Mouse (Mus musculus): ENCODE measurements at regions not wholly inside any gene's neighbourhood (a gene's known extent, or its start where the extent isn't known, plus 50 kb on each side); places are given as distances from the start of the nearest gene placed in this dataset.

DNA sequence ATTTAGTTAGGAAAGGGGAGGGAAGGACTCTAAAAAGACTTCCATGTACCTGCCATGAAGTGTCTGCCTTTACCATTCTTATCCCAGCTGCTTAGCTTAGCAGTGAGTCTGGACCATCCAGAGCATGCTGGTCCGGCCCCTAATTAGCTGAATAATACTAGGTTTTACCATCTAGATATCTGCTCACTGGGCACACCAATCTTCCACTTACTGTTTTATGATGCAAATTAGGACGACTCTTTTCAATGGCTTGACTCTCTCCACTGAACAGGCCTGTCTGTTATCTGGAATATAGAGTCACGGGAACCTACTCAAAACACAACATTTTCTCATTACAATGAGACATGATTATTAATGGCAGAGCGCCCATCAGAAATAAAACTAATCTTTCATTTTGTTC lies 55.7 kb downstream of the Gm19935 start:
- no peak for TF ChIP-seq POLR2A (IDR thresholded peaks at IDR 0.05; ENCODE audit: control insufficient read depth, low read depth, low read length)
- no peak for TF ChIP-seq CTCF (IDR thresholded peaks at IDR 0.05; ENCODE audit: control insufficient read depth, insufficient read depth, insufficient replicate concordance, low read depth, low read length)
